8 mouse cellular contexts compared by ENCODE assay signal in the genomic region with DNA sequence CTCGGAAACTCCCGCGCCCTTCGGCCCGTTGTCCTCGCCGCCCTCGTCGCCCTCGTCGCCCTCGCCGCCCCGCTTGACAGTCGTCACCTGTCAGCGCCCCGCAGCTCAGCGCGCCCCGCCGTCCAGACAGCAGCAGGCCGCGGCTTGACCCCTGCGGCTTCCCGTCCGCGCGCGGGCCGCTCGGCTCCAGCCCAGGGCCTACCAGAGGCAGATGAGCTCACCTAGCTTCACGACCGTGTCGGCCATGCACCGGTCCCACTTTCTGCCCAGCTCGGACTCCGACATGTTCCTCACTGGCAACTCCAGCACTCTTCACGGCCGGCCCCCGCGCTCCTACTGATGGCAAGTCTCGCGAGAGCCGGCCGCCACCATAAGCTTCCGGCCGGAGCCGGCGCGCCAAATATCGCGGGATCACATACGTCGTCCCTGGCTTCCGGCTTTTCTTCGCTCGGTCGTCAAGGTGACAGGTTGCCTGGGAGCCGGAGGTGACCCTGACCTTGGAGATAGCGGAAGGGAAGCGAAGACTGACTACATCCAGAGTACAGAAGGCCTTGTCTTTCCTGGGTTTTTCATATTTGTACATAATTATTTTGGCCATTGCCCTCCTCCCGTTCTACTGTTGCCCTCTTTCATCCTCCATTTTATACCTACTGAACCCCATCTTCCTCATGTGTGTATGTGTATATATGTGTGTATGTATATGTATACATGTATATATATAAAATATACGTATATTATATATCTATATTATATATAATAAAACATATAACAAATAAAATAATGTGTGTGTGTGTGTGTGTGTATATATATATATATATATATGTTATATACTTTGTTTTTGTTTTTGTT. TPM values are rescaled to one million over a fixed set of nuclear protein-coding genes. Genes with fewer than 3 reads are reported as not detected.
DNase-seq lines count a peak whose midpoint lies in the region; ATAC-seq lines count a peak whose summit lies in the region.

A gene (minus strand): TSS at position 413 of the 849 bp plus-strand sequence.

- H3K9ac ChIP-seq in forebrain, embryonic 14.5 days (ENCODE audit: low read length): peak within 1 kb of the TSS; percentile 96
- peak within 1 kb of the TSS; percentile 90 for H3K9ac ChIP-seq in neural tube, embryonic 15.5 days (replicated peaks)

- peak within 1 kb of the TSS; percentile 99 for H3K4me3 ChIP-seq in forebrain, embryonic 14.5 days (ENCODE audit: low read depth, low read length)
- H3K4me3 ChIP-seq in neural tube, embryonic 15.5 days (replicated peaks): peak within 1 kb of the TSS; percentile 97

- H3K27ac ChIP-seq in forebrain, embryonic 14.5 days (ENCODE audit: low read depth, low read length): peak within 1 kb of the TSS; percentile 82
- H3K27ac ChIP-seq in neural tube, embryonic 15.5 days (replicated peaks): peak within 1 kb of the TSS; percentile 93

- no peaks in the 10 kb centered on the region for H3K36me3 ChIP-seq in forebrain, embryonic 14.5 days (ENCODE audit: control insufficient read depth, insufficient read depth, low read length)
- no peaks in the 10 kb centered on the region for H3K36me3 ChIP-seq in neural tube, embryonic 15.5 days

- H3K27me3 ChIP-seq in forebrain, embryonic 14.5 days (replicated peaks; ENCODE audit: control insufficient read depth, insufficient read depth, low read length): no peaks in the 10 kb centered on the region
- no peaks in the 10 kb centered on the region for H3K27me3 ChIP-seq in neural tube, embryonic 15.5 days (replicated peaks)

- H3K4me1 ChIP-seq in forebrain, embryonic 14.5 days (ENCODE audit: control insufficient read depth, insufficient read depth, low read length): peaks cover 14% of the 10 kb centered on the region
- peaks cover 30% of the 10 kb centered on the region for H3K4me1 ChIP-seq in neural tube, embryonic 15.5 days

- WGBS in forebrain, embryonic 14.5 days: under 1% methylated on average over 63 of the region's 63 CpGs
- under 1% methylated on average over 61 of the region's 63 CpGs for WGBS in neural tube, embryonic 15.5 days

- intact Hi-C loops in heart, postnatal 14 days (cut with DNase I): loop anchor here (5.0 kb wide), 3 partner anchors 34 to 116 kb away; a partner anchor contains a TSS

- peak within 1 kb of the TSS; percentile 94 for H3K4me2 ChIP-seq in forebrain, embryonic 14.5 days (ENCODE audit: low read length)
- peak within 1 kb of the TSS; percentile 90 for H3K4me2 ChIP-seq in neural tube, embryonic 15.5 days

- H3K9me3 ChIP-seq in forebrain, embryonic 14.5 days (replicated peaks; ENCODE audit: control insufficient read depth, low read length): no peaks in the 10 kb centered on the region
- H3K9me3 ChIP-seq in neural tube, embryonic 15.5 days (replicated peaks): no peaks in the 10 kb centered on the region

- DNase-seq in ES-CJ7 (ENCODE audit: low read depth, low spot score): peak; percentile 98
- DNase-seq in cerebellum, adult 11 months: peak; percentile 97
- DNase-seq in forebrain, embryonic 14.5 days (ENCODE audit: low spot score): peak; percentile 99
- DNase-seq in heart, postnatal 14 days: peak; percentile 98
- peak; percentile 99 for DNase-seq in layer of hippocampus, adult 11-12 months (ENCODE audit: low spot score)
- DNase-seq in lung, adult 18-20 months: peak; percentile 97 to 98
- peak; percentile 98 for DNase-seq in testis, postnatal 14 days (ENCODE audit: low spot score)

- ATAC-seq in forebrain, embryonic 14.5 days: peak; percentile 99
- ATAC-seq in neural tube, embryonic 15.5 days (ENCODE audit: low FRiP score): peak; percentile 97

RNA-seq across cellular contexts. Expression of the gene that starts here (rescaled TPM):
- 411 and 472 TPM in 2 replicates for polyA plus RNA-seq in forebrain, embryonic 14.5 days (2014; fragmentation: Nextera tagmentation; extraction: Ambion mirVana)
- total RNA-seq in heart, postnatal 14 days (2021): 100 to 1,000 TPM; 731 to 790 TPM
- polyA plus RNA-seq in neural tube, embryonic 15.5 days (2015; fragmentation: Nextera tagmentation; extraction: Ambion mirVana): 440 and 466 TPM in 2 replicates

Comparison
In these comparisons a context has a peak if more than half of its experiments do, and no peak if none do; other contexts are left out.
1. Peak in every context shown above with its lines: DNase-seq, ATAC-seq, H3K4me3 ChIP-seq and H3K27ac ChIP-seq.